ENCODE assay signal across 8 mouse cellular contexts in the genomic region with DNA sequence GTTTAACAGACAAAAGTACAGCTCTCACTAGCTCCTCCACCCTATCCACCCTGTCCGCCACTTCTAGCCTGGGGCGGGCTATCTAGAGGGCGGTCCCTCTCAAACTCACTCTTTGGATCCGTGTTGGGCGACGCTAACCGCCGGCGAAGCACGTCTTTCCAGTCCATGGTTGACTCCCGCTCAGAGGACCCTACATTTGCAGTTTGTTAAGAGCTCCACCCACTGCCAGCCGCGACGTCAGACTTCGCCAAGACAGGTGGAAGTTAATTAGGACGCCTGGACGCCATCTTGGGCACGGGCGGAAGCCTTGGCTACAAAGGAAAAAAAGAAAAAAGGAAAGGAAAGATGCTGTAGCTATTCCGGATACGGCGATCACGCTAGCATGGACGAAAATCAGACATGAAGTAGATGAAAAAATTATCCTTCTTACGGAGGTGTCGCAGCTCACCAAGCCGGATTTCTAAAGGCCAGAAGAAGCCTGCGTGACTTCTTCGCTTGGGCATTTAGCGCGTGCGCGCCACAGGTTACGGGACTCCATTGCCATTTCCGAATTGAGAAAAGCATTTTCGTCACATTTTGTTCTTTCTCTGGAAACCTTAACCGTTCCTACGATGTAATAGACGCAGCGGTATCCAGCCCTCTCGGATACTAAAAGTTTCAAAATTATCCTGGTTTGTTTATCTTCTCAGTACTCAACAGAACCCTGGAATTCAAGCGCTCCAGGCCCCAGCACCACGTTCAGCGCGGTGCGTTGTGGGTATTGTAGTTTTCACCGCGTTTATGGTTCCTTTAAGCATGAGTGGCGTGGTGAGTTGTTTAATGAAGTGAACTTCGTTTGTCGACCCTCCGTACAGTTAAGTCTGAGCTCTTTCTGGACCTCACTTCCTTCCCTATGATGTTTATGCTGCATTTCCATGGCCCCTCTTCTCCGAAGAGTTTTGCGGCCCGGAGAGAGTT. TPM values are rescaled to one million over a fixed set of nuclear protein-coding genes. Genes with fewer than 3 reads are reported as not detected.
DNase-seq lines count a peak whose midpoint lies in the region; ATAC-seq lines count a peak whose summit lies in the region.

A gene (minus strand): TSS at position 514 of the 957 bp plus-strand sequence.

- no peaks in the 10 kb centered on the region; the same call in 1 of the 2 replicates for H3K36me3 ChIP-seq in hindbrain, embryonic 16.5 days (ENCODE audit: control insufficient read depth, insufficient read depth, low read length)
- peaks cover 8% of the 10 kb centered on the region; the same call in 1 of the 2 replicates for H3K36me3 ChIP-seq in macrophage (ENCODE audit: inconsistent target)

- no peaks in the 10 kb centered on the region for H3K27me3 ChIP-seq in hindbrain, embryonic 16.5 days (replicated peaks; ENCODE audit: control insufficient read depth, insufficient read depth, low read length)

- H3K4me3 ChIP-seq in hindbrain, embryonic 16.5 days (ENCODE audit: low read length), result peak within 1 kb of the TSS; percentile 47
- peak within 1 kb of the TSS; percentile 90 for H3K4me3 ChIP-seq in macrophage (ENCODE audit: inconsistent target)

- no peaks in the 10 kb centered on the region for H3K9me3 ChIP-seq in hindbrain, embryonic 16.5 days (ENCODE audit: control insufficient read depth, low read length)

- peaks cover 21% of the 10 kb centered on the region for H3K4me1 ChIP-seq in hindbrain, embryonic 16.5 days (ENCODE audit: control insufficient read depth, insufficient read depth, low read depth, low read length)

- H3K4me2 ChIP-seq in hindbrain, embryonic 16.5 days (ENCODE audit: low read length), result peak within 1 kb of the TSS; percentile 73

- H3K9ac ChIP-seq in hindbrain, embryonic 16.5 days (ENCODE audit: low read depth, low read length), result peak within 1 kb of the TSS; percentile 64

- under 1% methylated on average over 55 of the region's 55 CpGs for WGBS in hindbrain, embryonic 16.5 days
- under 1% methylated on average over 55 of the region's 55 CpGs for WGBS in macrophage (ENCODE audit: missing documents)

- peak within 1 kb of the TSS; percentile 68 for H3K27ac ChIP-seq in hindbrain, embryonic 16.5 days (ENCODE audit: low read depth, low read length)
- H3K27ac ChIP-seq in macrophage, result peak within 1 kb of the TSS; percentile 86

- peaks cover 22% of the 10 kb centered on the region for H3K79me2 ChIP-seq in macrophage (ENCODE audit: inconsistent target)

- peak; percentile 82 for DNase-seq in WW6 (ENCODE audit: low read depth, low spot score)
- peak; percentile 54 to 83 for DNase-seq in cerebellum, postnatal 4 days (ENCODE audit: low spot score in 2 of 2)
- DNase-seq in gastrocnemius, adult 18-20 months (ENCODE audit: low spot score), result peak; percentile 91
- DNase-seq in left cerebral cortex, adult 18-20 months (ENCODE audit: low spot score in 2 of 2), result peak; percentile 85 to 92
- DNase-seq in right cerebral cortex, adult 18-20 months, result peak; percentile 93
- DNase-seq in urinary bladder, postnatal 10 days (ENCODE audit: low spot score), result peak; percentile 49

- ATAC-seq in hindbrain, embryonic 16.5 days, result peak; percentile 95

RNA-seq across cellular contexts. Expression of the gene that starts here (rescaled TPM):
- total RNA-seq in gastrocnemius, adult 18-20 months (2021), result 1 to 10 TPM; 8.6 to 8.7 TPM
- 18.0 and 23.2 TPM in 2 replicates for polyA plus RNA-seq in hindbrain, embryonic 16.5 days (2015; fragmentation: Nextera tagmentation; extraction: Ambion mirVana)
- total RNA-seq in left cerebral cortex, adult 18-20 months (2021), result 10 to 100 TPM; 11.4 to 13.9 TPM
- 10 to 100 TPM; 11.7 to 54.2 (median 29.8) TPM for total RNA-seq in macrophage (2018; cell fraction: chromatin; rRNA removed)
- 10 to 100 TPM in 15 of 26 experiments, 1 to 10 TPM in 11; 6.6 to 15.1 (median 11.0) TPM for total RNA-seq in macrophage (2018; cell fraction: cytosol; rRNA removed)
- 10 to 100 TPM in 19 of 26 experiments, 1 to 10 TPM in 7; 8.0 to 31.3 (median 16.6) TPM for total RNA-seq in macrophage (2018; cell fraction: nucleus; rRNA removed)
- 9.6 to 11.8 TPM (median 10.6 TPM) in 3 replicates for polyA plus RNA-seq in macrophage (2018)

Comparison
In these comparisons a context has a peak if more than half of its experiments do, and no peak if none do; other contexts are left out.
1. Peak in every context shown above with its lines: DNase-seq, ATAC-seq, H3K4me3 ChIP-seq and H3K27ac ChIP-seq.